Mouse (Mus musculus) liver, adult 2 months (tissue): ENCODE data around the gene Enho. TPM values are rescaled to one million over a fixed set of nuclear protein-coding genes. Genes with fewer than 3 reads are reported as not detected.
A peak's percentile ranks its signal among the peaks of the same experiment; 100 is the strongest.
"Not testable (repeated sequence)": the region's sequence is repeated elsewhere in the genome, so short reads cannot be mapped to it uniquely, and the experiment has no call there.

Experiments used
- DNase-seq: peaks from one replicate; pipeline ENCODE4 v3.0.0-alpha.2; 2011; ENCODE audit warnings: low read depth, low spot score; ENCODE audit errors: extremely low read depth
- H3K27ac ChIP-seq: fragments of 200-500 bp; replicated peaks from 2 replicates; pipeline ENCODE4 v1.5.1; 2012; ENCODE audit warnings: low read depth, mild to moderate bottlenecking, control low read depth, inconsistent platforms, low read length; ENCODE audit not compliant: insufficient read depth
- H3K27me3 ChIP-seq: fragments of 200-500 bp; 2 replicates; pipeline ENCODE4 v1.6.1; 2012; ENCODE audit warnings: mild to moderate bottlenecking, moderate library complexity, low read length, inconsistent platforms; ENCODE audit not compliant: control insufficient read depth, insufficient read depth
- H3K36me3 ChIP-seq: fragments of 200-500 bp; 2 replicates; pipeline ENCODE4 v1.6.1; 2012; ENCODE audit warnings: low read length, inconsistent platforms; ENCODE audit not compliant: control insufficient read depth, insufficient read depth
- H3K4me1 ChIP-seq: fragments of 200-500 bp; 2 replicates; pipeline ENCODE4 v1.6.1; 2011; ENCODE audit warnings: low read length; ENCODE audit not compliant: control insufficient read depth, insufficient read depth
- H3K4me3 ChIP-seq: fragments of 200-500 bp; 2 replicates; pipeline ENCODE4 v1.5.1; 2011; ENCODE audit warnings: low read depth, mild to moderate bottlenecking, control low read depth, low read length, moderate library complexity; ENCODE audit not compliant: insufficient read depth
- H3K79me2 ChIP-seq: fragments of 200-500 bp; 2 replicates; pipeline ENCODE4 v1.6.1; 2012; ENCODE audit warnings: inconsistent platforms, mild to moderate bottlenecking, low read length, moderate library complexity; ENCODE audit not compliant: control insufficient read depth, insufficient read depth
- H3K9ac ChIP-seq: fragments of 200-500 bp; 2 replicates; pipeline ENCODE4 v1.6.1; 2012; ENCODE audit warnings: low read depth, mild to moderate bottlenecking, control low read depth, inconsistent platforms, low read length
- CTCF ChIP-seq: fragments of 200-500 bp; IDR thresholded peaks from 2 replicates; pipeline ENCODE4 v1.5.1; 2011; ENCODE audit warnings: low read depth, low read length, control low read depth
- POLR2A ChIP-seq: fragments of 200-500 bp; IDR thresholded peaks from 2 replicates; pipeline ENCODE4 v1.6.1; 2011; ENCODE audit warnings: low read length, control low read depth; ENCODE audit not compliant: insufficient read depth; ENCODE audit errors: extremely low read depth
- WGBS: fragments of 180-500 bp; shearing (Covaris S2); methylation state at CpG from one replicate; pipeline ENCODE4 v1.1.7; 2018; 5-methylcytosine and 5-hydroxymethylcytosine counted together
- polyA plus RNA-seq: library from polyadenylated mRNA; depleted of rRNA; stranded (reverse); fragments of >200 nt; gene quantifications from 2 replicates; pipeline ENCODE4 v1.2.3, GENCODE M21; 2012; rRNA removed
- total RNA-seq: library from RNA; depleted of rRNA; stranded (reverse); fragments of >200 nt; gene quantifications from 2 replicates; pipeline ENCODE4 v1.2.3, GENCODE M21; 2014; rRNA removed

Gene Enho
- total RNA-seq, result 26.4 and 42.8 TPM in 2 replicates
- 51.1 and 114 TPM in 2 replicates for polyA plus RNA-seq

DNA sequence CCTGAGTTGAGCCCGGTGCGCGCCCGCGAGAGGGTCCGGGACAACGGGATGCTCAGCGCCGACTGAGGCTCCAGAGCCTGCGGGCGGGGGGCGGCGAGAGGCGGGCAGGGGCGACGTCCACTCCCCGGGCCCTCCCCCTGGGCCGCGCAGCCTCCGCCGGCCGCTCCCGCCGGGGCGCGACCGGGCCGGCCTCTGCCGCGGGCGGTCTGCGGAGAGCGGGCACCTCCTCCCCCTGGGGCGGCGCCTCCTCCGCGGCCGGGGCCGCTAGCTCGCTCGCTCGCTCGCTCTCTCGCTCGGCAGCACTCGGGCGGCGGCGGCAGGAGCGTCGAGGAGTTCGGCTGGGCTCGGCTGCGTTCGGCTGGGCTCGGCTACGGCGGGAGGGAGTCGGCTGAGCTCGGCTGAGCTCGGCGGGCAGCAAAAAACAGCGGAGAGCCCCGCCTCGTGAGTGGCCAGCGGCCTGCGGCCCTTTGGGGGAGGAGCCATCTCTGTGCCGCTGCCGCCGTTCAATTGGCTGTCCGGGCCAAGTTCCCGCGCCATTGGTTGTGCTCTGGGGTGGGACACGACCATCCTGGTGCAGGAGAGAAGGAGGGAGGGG is at the start of gene Enho:
Gene Enho, minus strand, starts transcription at position 412 of the 595 bp plus-strand sequence.
- H3K27me3 ChIP-seq, result no peaks in the 10 kb centered on the region
- TF ChIP-seq POLR2A (0 out of 2 replicates have a peak, but pooled peaks have one; percentile 17), CTCF (no peak)
- WGBS, result under 1% methylated on average over 51 of the region's 74 CpGs
- peaks cover 26% of the 10 kb centered on the region for H3K4me1 ChIP-seq
- peak; percentile 67 for DNase-seq
- H3K9ac ChIP-seq, result peak within 1 kb of the TSS; percentile 76
- peak within 1 kb of the TSS; percentile 63 for H3K4me3 ChIP-seq
- H3K36me3 ChIP-seq, result no peaks in the 10 kb centered on the region
- H3K27ac ChIP-seq, result peak within 1 kb of the TSS; percentile 62
- no peaks in the 10 kb centered on the region for H3K79me2 ChIP-seq

DNA sequence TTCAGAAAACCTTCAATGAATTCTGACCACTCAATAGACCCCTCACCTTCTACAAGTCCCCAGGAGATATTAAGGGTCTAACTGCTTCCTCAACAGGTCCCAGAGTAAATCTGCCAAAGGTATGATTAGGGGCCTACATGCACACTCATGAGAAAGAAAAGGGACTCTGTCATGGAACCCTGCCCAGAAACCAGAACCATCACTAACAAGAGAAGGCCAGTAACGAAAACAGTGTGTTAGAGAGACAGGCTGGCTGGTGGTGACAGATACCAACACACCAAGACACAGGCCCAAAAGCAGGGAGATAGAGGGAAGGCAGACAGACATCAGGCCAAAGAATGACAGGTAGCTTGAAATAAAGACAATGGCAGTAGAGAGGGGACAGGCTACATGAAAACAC is 48.4 kb upstream of the Enho start:
- not testable (repeated sequence) for H3K36me3 ChIP-seq, H3K4me3 ChIP-seq, H3K27me3 ChIP-seq, H3K79me2 ChIP-seq, DNase-seq, H3K4me1 ChIP-seq, H3K9ac ChIP-seq, H3K27ac ChIP-seq
- 84% methylated on average over 1 of the region's 1 CpGs for WGBS

DNA sequence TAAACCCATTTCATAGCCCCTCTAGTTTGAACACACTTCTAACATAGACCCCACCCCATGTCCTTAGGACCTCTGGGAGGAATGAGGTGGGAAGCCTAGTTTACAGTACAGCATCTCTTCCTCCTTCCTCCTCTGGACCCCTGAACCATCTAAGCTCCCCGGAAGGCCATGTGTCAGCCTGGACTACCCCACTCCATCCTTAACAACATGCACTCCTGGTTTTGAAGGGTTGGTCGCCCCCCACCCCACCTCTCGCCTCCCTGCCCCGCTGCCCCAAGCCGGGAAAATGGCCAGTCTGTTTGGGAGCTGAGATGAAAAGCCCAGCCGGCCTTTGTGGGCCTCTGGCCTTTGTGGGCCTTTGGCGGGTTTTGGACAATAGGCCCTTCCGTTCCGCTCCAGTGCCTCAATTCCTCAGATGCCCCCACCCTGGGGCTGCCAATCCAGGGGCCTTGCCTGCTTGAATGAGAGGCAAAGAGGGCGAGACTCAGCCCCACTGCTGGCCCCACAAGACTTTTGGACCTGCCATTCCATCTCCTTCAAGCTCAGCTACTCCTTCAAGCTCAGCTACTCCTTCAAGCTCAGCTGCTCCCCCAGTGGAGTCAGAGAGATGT is 45.9 kb upstream of the Enho start:
- not testable (repeated sequence) for DNase-seq, H3K36me3 ChIP-seq, H3K4me1 ChIP-seq, H3K9ac ChIP-seq, H3K27ac ChIP-seq, H3K79me2 ChIP-seq, H3K27me3 ChIP-seq, H3K4me3 ChIP-seq
- WGBS, result 76% methylated on average over 10 of the region's 10 CpGs

DNA sequence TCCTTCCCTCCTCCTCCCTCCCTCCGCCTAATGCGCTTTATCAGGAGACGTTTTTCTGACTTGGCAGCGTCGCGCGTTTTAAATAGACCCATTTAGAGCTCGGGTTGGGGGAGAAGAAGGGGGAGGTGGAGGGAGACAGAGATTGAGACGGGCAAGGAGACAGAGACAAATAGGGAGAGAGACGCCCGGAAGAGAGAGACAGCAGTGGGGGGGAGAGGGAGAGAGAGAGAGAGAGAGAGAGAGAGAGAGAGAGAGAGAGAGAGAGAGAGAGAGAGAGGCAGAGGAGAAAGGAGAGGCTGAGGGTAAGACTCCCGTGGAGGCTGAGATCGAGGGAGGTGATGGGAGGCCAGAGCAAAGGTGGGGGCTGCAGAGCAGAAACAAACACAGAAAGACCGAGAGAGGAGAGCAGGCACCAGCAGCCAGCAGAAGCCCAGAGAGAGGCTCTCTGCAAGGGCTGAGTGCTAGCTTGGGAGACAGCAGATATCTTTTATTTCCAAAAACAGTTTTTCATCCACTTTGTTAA is 44.9 kb upstream of the Enho start:
- WGBS, result 13% methylated on average over 14 of the region's 14 CpGs
- not testable (repeated sequence) for H3K9ac ChIP-seq, H3K27me3 ChIP-seq, H3K4me1 ChIP-seq, H3K4me3 ChIP-seq, H3K36me3 ChIP-seq, DNase-seq, H3K27ac ChIP-seq, H3K79me2 ChIP-seq

DNA sequence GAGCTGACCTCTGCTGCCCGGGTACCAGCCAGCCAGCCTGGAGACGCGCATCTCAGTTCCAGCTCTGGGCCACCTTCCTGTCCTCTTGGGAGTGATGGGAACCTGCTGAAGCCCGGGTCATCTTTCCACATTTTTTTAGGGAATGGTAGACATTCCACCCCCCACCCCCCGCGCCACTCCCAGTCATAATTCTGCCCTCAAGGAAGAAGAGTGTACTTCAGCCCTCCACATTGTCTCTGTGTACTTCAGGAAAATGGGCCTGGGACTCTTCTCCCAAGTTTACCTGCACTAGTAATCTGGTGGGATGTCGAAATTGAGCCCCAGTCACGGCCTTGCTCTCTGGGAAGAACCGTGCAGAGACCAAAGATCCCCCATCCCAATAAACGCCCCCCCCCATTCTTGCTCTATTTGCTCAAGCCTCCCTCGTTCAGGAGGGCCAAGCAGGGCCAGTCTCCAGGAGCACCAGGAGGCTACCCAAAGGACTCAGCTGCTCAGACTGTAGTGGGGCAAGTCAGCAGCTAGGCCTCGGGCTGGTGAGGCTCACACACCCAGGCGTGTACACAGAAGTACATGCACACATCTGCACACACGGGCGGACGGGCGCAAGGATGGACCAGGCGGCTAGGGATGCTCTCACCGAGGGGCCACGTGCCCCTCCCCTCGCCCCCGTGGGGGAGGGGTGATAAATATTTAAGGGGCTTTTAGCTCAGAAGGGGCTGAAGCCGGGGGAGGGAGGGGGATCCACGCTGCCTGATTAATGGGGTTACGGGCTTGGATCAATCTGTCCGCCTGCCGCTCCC is 44.2 kb upstream of the Enho start:
- not testable (repeated sequence) for H3K4me1 ChIP-seq, H3K27ac ChIP-seq, H3K36me3 ChIP-seq, H3K9ac ChIP-seq, H3K4me3 ChIP-seq, H3K27me3 ChIP-seq, DNase-seq, H3K79me2 ChIP-seq
- WGBS, result 21% methylated on average over 25 of the region's 27 CpGs

DNA sequence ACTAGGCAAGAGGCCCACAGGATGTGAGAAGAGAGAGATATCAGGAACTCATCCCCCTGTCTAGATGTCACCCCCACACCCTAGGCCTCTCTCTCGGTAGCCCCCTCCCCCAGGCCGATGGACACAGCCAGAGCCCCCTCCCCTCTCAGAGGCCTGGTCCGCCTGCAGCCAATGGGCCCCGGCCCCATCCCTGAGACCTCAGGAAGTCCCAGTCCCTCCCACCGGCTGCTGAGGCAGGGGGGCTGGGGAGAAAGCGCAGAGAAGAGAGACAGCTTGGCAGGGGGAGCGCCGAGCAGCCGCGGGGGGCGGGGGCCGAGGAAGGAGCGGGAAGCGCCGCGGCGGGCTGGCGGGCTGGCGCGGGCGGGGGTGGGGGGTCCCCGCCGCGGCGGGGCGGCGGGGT is 43.2 kb upstream of the Enho start:
- H3K79me2 ChIP-seq, H3K36me3 ChIP-seq, H3K27ac ChIP-seq, DNase-seq, H3K9ac ChIP-seq, H3K27me3 ChIP-seq, H3K4me1 ChIP-seq, H3K4me3 ChIP-seq: not testable (repeated sequence)
- WGBS, result 8% methylated on average over 7 of the region's 27 CpGs
